Mouse (Mus musculus) testis, adult 2 months (tissue): Measurements from ENCODE around the gene Tssk6.

Experiments
- CTCF ChIP-seq: fragments of 200-500 bp; IDR thresholded peaks from 2 replicates; pipeline ENCODE4 v1.5.1; 2012; ENCODE audit warnings: low read depth, mild to moderate bottlenecking, inconsistent platforms, low read length, moderate library complexity; ENCODE audit not compliant: control insufficient read depth, insufficient read depth, insufficient replicate concordance
- POLR2A ChIP-seq: fragments of 200-500 bp; IDR thresholded peaks from 2 replicates; pipeline ENCODE4 v1.6.1; 2012; ENCODE audit warnings: low read depth, mild to moderate bottlenecking, inconsistent platforms, low read length, moderate library complexity; ENCODE audit not compliant: control insufficient read depth

DNA sequence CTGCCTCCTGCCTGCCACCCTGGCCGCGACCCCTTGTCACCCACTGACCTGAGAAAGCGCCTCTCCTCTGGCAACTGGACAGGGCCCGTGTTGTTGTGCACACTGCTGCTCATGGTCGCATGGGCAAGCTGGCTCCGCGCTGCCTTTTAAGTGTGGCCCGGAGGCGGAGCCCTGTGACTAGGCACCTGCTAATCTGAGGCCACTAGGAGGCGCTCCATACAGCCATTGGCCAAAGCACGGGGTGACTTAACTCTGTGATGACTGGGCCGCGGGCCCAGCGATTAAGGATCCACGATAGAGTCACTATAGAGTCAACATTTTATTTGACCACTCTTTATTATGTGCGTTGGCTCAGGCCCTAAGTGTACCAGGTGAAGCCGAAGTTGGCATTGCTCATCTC is 8.1 kb upstream of the Tssk6 start:
- TF ChIP-seq POLR2A = no peak
- peak; percentile 39; the same call in 1 of the 2 replicates for TF ChIP-seq CTCF
